Mouse (Mus musculus) liver, embryonic 15.5 days (tissue): ENCODE results near the gene Gm14743. TPM values are rescaled to one million over a fixed set of nuclear protein-coding genes. Genes with fewer than 3 reads are reported as not detected.
"Not testable (repeated sequence)": the region's sequence is repeated elsewhere in the genome, so short reads cannot be mapped to it uniquely, and the experiment has no call there.

Experiments used
- ATAC-seq: fragments of 200-750 bp; cut with Nextera tagmentation; 2 replicates; pipeline ENCODE4 v1.8.0; 2017; ENCODE audit warnings: moderate number of reproducible peaks, mild to moderate bottlenecking, moderate library complexity; ENCODE audit not compliant: insufficient read depth
- H3K27ac ChIP-seq: fragments of 300-500 bp; sonication (generic); replicated peaks from 2 replicates; pipeline ENCODE4 v1.5.1; 2015; ENCODE audit warnings: mild to moderate bottlenecking, inconsistent platforms
- H3K27me3 ChIP-seq: fragments of 300-500 bp; sonication (generic); 2 replicates; pipeline ENCODE4 v1.6.1; 2015; ENCODE audit warnings: mild to moderate bottlenecking, inconsistent platforms
- H3K36me3 ChIP-seq: fragments of 300-500 bp; sonication (generic); replicated peaks from 2 replicates; pipeline ENCODE4 v1.6.1; 2015; ENCODE audit warnings: moderate library complexity, mild to moderate bottlenecking, inconsistent platforms
- H3K4me1 ChIP-seq: fragments of 300-500 bp; sonication (generic); replicated peaks from 2 replicates; pipeline ENCODE4 v1.6.1; 2015; ENCODE audit warnings: inconsistent platforms
- H3K4me2 ChIP-seq: fragments of 300-500 bp; sonication (generic); 2 replicates; pipeline ENCODE4 v1.6.1; 2015; ENCODE audit warnings: moderate library complexity, mild to moderate bottlenecking, inconsistent platforms
- H3K4me3 ChIP-seq: fragments of 300-500 bp; sonication (generic); replicated peaks from 2 replicates; pipeline ENCODE4 v1.5.1; 2015; ENCODE audit warnings: mild to moderate bottlenecking, inconsistent platforms
- H3K9ac ChIP-seq: fragments of 300-500 bp; sonication (generic); 2 replicates; pipeline ENCODE4 v1.6.1; 2015; ENCODE audit warnings: moderate library complexity, mild to moderate bottlenecking, inconsistent platforms
- H3K9me3 ChIP-seq: fragments of 300-500 bp; sonication (generic); replicated peaks from 2 replicates; pipeline ENCODE4 v1.6.1; 2016; ENCODE audit warnings: inconsistent platforms
- WGBS: fragments of 180-500 bp; shearing (Covaris S2); methylation state at CpG from one replicate; pipeline ENCODE4 v1.1.7; 2015; ENCODE audit warnings: mixed read lengths; ENCODE audit not compliant: insufficient replicate concordance; 5-methylcytosine and 5-hydroxymethylcytosine counted together
- polyA plus RNA-seq: library from polyadenylated mRNA; unstranded; fragments of >200 nt; fragmentation: Nextera tagmentation; extraction: Ambion mirVana; gene quantifications from 2 replicates; pipeline ENCODE4 v1.2.1, GENCODE M21; 2015

Gm14743 gene
- polyA plus RNA-seq: not detected in 2 replicates

DNA sequence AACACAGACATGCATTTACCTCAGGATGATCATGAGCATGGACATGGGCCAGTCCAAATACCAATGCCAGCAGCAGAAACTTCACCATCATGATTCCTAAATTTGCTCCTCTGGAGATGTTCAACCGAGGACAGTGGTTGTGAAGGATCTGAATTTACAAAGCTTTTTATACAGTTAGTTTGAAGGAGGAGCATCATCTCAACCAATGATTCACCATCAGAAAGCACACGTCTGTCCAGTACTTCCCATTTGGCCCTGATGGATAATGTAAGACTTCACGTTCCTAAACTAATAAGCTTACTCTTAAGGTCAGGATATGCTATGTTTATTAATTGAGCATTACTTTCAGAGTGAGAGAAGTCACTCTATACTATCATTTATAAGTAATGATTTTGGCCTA lies at the start of gene Gm14743:
Gene Gm14743 (minus strand): TSS at position 101 of the 400 bp plus-strand sequence.
- not testable (repeated sequence) for H3K4me3 ChIP-seq, H3K27ac ChIP-seq, ATAC-seq, H3K9me3 ChIP-seq, H3K4me1 ChIP-seq, H3K36me3 ChIP-seq, H3K9ac ChIP-seq, H3K27me3 ChIP-seq, H3K4me2 ChIP-seq
- WGBS: no CpG with 5 or more reads among the region's 3 CpGs

DNA sequence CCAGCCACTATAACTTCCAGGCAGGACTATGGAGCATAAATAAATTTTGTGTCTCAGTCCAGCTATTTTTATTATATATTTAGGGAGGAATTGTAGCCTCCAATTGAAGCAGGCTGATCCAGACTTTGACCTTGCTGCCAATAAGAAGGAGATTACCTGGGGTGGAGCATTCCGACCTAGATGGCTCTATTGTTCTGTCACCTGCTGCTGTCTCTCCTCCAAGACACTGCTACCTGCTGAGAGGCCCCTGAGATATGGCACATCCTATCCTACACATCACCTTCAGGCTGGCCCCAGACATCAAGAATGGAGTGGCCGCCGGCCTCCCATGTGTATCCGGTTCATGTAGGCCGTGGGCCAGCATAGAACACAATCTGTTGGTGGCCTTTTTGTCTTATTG lies 42.9 kb downstream of the Gm14743 start:
- no peaks in the 10 kb centered on the region for H3K27me3 ChIP-seq
- no peaks in the 10 kb centered on the region for H3K36me3 ChIP-seq
- ATAC-seq: no peak
- no peaks in the 10 kb centered on the region for H3K4me1 ChIP-seq
- no peak overlapping the region for H3K4me3 ChIP-seq
- H3K4me2 ChIP-seq: no peak overlapping the region
- no peak overlapping the region for H3K9ac ChIP-seq
- H3K9me3 ChIP-seq: no peaks in the 10 kb centered on the region
- WGBS: 77% methylated on average over 5 of the region's 5 CpGs
- no peak overlapping the region for H3K27ac ChIP-seq

DNA sequence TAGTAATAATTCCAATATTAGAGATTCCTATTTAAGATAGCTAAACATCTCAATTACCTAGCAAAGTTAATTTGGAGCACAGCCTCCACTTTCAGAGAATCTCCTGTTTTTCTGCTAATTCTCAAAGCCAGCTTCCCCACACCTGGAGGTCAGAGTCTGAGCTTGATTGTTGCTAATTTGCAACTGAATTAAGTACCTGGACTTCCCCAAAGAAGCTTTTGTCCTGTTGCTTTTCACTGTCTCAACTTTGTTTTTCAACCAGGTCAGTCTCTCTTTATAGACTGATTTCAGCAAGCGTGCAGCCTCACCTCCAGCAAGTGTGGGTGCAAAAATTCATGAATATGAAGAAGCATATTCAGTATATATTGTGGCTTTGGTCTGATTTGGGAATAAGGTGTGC lies 43.5 kb downstream of the Gm14743 start:
- H3K27ac ChIP-seq, ATAC-seq, H3K9ac ChIP-seq, H3K36me3 ChIP-seq, H3K4me1 ChIP-seq, H3K27me3 ChIP-seq, H3K9me3 ChIP-seq, H3K4me3 ChIP-seq, H3K4me2 ChIP-seq: not testable (repeated sequence)
- 32% methylated on average over 1 of the region's 1 CpGs for WGBS

Other genes with a start within 250 kb of the Gm14743 start
- gene Obp1a, start 154.5 kb downstream of the Gm14743 start, polyA plus RNA-seq: not detected in 2 replicates
- not detected in 2 replicates for gene Gm5938, start 120.5 kb downstream of the Gm14743 start, polyA plus RNA-seq
- gene Obp1b, start 59.1 kb downstream of the Gm14743 start, polyA plus RNA-seq: not detected in 2 replicates
- not detected in 2 replicates for gene 4930480E11Rik, start 123.7 kb upstream of the Gm14743 start, polyA plus RNA-seq